28 mouse cellular contexts compared by ENCODE assay signal in genomic region chr1:23426447-23426846, GRCm38 (mm10). TPM values are rescaled to one million over a fixed set of nuclear protein-coding genes. Genes with fewer than 3 reads are reported as not detected.
A peak's percentile ranks its signal among the peaks of the same experiment; 100 is the strongest.
DNase-seq lines count a peak whose midpoint lies in the region; ATAC-seq and TF ChIP-seq lines count a peak whose summit lies in the region.
"Had no signal": no experiment of that assay in that cellular context is flagged by ENCODE, and none has a peak within 500 bp of the region (broad histone marks: within the 10 kb centered on the region; RNA-seq: fewer than 3 reads in every experiment).

No protein-coding gene starts in this region.

- H3K9me3 ChIP-seq in stomach, embryonic 15.5 days = no peaks in the 10 kb centered on the region
- H3K9me3 ChIP-seq in stomach, postnatal 0 days (ENCODE audit: control insufficient read depth, low read length) = no peaks in the 10 kb centered on the region
- H3K9me3 ChIP-seq in liver, embryonic 16.5 days (replicated peaks; ENCODE audit: control insufficient read depth, low read length) = no peaks in the 10 kb centered on the region
- no peaks in the 10 kb centered on the region for H3K9me3 ChIP-seq in kidney, embryonic 16.5 days (ENCODE audit: low read length)
- H3K9me3 ChIP-seq: forebrain, embryonic 15.5 days; kidney, embryonic 15.5 days; limb, embryonic 10.5 days had no signal

- H3K4me3 ChIP-seq in stomach, embryonic 15.5 days (replicated peaks) = no peak overlapping the region
- H3K4me3 ChIP-seq in stomach, postnatal 0 days (ENCODE audit: low read depth, low read length) = no peak overlapping the region
- H3K4me3 ChIP-seq in liver, embryonic 16.5 days (ENCODE audit: low read depth, low read length) = no peak overlapping the region
- H3K4me3 ChIP-seq in kidney, embryonic 16.5 days (ENCODE audit: low read length) = no peak overlapping the region
- H3K4me3 ChIP-seq: forebrain, embryonic 15.5 days; heart, embryonic 12.5 days; hindbrain, embryonic 10.5 days; kidney, embryonic 15.5 days; left cerebral cortex, adult 2 months; limb, embryonic 10.5 days; megakaryocyte, embryonic 14.5 days; neural tube, embryonic 12.5 days had no signal

- no peaks in the 10 kb centered on the region for H3K4me1 ChIP-seq in stomach, embryonic 15.5 days
- H3K4me1 ChIP-seq in stomach, postnatal 0 days (replicated peaks; ENCODE audit: control insufficient read depth, insufficient read depth) = no peaks in the 10 kb centered on the region
- peaks cover 13% of the 10 kb centered on the region for H3K4me1 ChIP-seq in liver, embryonic 16.5 days (ENCODE audit: control insufficient read depth, low read depth, low read length)
- H3K4me1 ChIP-seq in kidney, embryonic 16.5 days (ENCODE audit: insufficient read depth, low read length) = no peaks in the 10 kb centered on the region
- H3K4me1 ChIP-seq: forebrain, embryonic 15.5 days; heart, embryonic 12.5 days; hindbrain, embryonic 10.5 days; kidney, embryonic 15.5 days; limb, embryonic 10.5 days; megakaryocyte, embryonic 14.5 days; neural tube, embryonic 12.5 days had no signal

- 88% methylated on average over 2 of the region's 2 CpGs for WGBS in stomach, embryonic 15.5 days
- 65% methylated on average over 2 of the region's 2 CpGs for WGBS in stomach, postnatal 0 days
- WGBS in liver, embryonic 16.5 days (ENCODE audit: insufficient replicate concordance) = 18% methylated on average over 2 of the region's 2 CpGs
- 80% methylated on average over 2 of the region's 2 CpGs for WGBS in kidney, embryonic 16.5 days

- no peak overlapping the region for H3K9ac ChIP-seq in stomach, embryonic 15.5 days
- H3K9ac ChIP-seq in stomach, postnatal 0 days (ENCODE audit: low read length) = no peak overlapping the region
- H3K9ac ChIP-seq in liver, embryonic 16.5 days (ENCODE audit: low read depth, low read length) = no peak overlapping the region
- H3K9ac ChIP-seq in kidney, embryonic 16.5 days (replicated peaks; ENCODE audit: low read length) = no peak overlapping the region
- H3K9ac ChIP-seq: forebrain, embryonic 15.5 days; heart, embryonic 12.5 days; kidney, embryonic 15.5 days; neural tube, embryonic 12.5 days had no signal

- no peak overlapping the region for H3K4me2 ChIP-seq in stomach, embryonic 15.5 days
- H3K4me2 ChIP-seq in stomach, postnatal 0 days (replicated peaks; ENCODE audit: low read depth) = no peak overlapping the region
- no peak overlapping the region for H3K4me2 ChIP-seq in liver, embryonic 16.5 days (ENCODE audit: low read depth, low read length)
- H3K4me2 ChIP-seq in kidney, embryonic 16.5 days (replicated peaks; ENCODE audit: low read depth, low read length) = no peak overlapping the region
- H3K4me2 ChIP-seq: forebrain, embryonic 15.5 days; heart, embryonic 12.5 days; kidney, embryonic 15.5 days; neural tube, embryonic 12.5 days had no signal

- TF ChIP-seq CTCF in stomach, postnatal 0 days (IDR thresholded peaks at IDR 0.05; ENCODE audit: low read depth) = no peak

- no peak overlapping the region for H3K27ac ChIP-seq in stomach, embryonic 15.5 days
- no peak overlapping the region for H3K27ac ChIP-seq in stomach, postnatal 0 days (replicated peaks)
- H3K27ac ChIP-seq in liver, embryonic 16.5 days (ENCODE audit: low read length) = peak overlapping the region; percentile 29; the same call in 1 of the 2 replicates
- no peak overlapping the region for H3K27ac ChIP-seq in kidney, embryonic 16.5 days (ENCODE audit: low read length)
- H3K27ac ChIP-seq: forebrain, embryonic 15.5 days; hindbrain, embryonic 10.5 days; hindbrain, postnatal 0 days; kidney, embryonic 15.5 days; left cerebral cortex, adult 2 months; limb, embryonic 10.5 days; neural tube, embryonic 12.5 days had no signal

- peak; percentile 79 for ATAC-seq in stomach, embryonic 15.5 days (ENCODE audit: insufficient read depth, low FRiP score, low read depth)
- no peak for ATAC-seq in stomach, postnatal 0 days (ENCODE audit: low FRiP score, low TSS enrichment)
- peak; percentile 93 for ATAC-seq in liver, embryonic 16.5 days (ENCODE audit: low read depth)
- ATAC-seq in kidney, embryonic 16.5 days (ENCODE audit: low FRiP score, low TSS enrichment) = no peak
- ATAC-seq: forebrain, embryonic 15.5 days; hindbrain, postnatal 0 days; lung, postnatal 0 days had no signal

- H3K36me3 ChIP-seq in stomach, embryonic 15.5 days = no peaks in the 10 kb centered on the region
- H3K36me3 ChIP-seq in stomach, postnatal 0 days (ENCODE audit: control insufficient read depth, insufficient read depth, low read length) = no peaks in the 10 kb centered on the region
- no peaks in the 10 kb centered on the region for H3K36me3 ChIP-seq in liver, embryonic 16.5 days (ENCODE audit: control insufficient read depth, insufficient read depth)
- H3K36me3 ChIP-seq in kidney, embryonic 16.5 days (ENCODE audit: insufficient read depth, low read length) = no peaks in the 10 kb centered on the region
- H3K36me3 ChIP-seq: forebrain, embryonic 15.5 days; heart, embryonic 12.5 days; hindbrain, embryonic 10.5 days; kidney, embryonic 15.5 days; limb, embryonic 10.5 days; neural tube, embryonic 12.5 days had no signal

- H3K27me3 ChIP-seq in stomach, embryonic 15.5 days (replicated peaks) = no peaks in the 10 kb centered on the region
- no peaks in the 10 kb centered on the region for H3K27me3 ChIP-seq in stomach, postnatal 0 days (ENCODE audit: control insufficient read depth, insufficient read depth, low read length)
- H3K27me3 ChIP-seq in liver, embryonic 16.5 days (ENCODE audit: control insufficient read depth, insufficient read depth, low read depth, low read length) = no peaks in the 10 kb centered on the region
- H3K27me3 ChIP-seq in kidney, embryonic 16.5 days (ENCODE audit: insufficient read depth, low read length) = no peaks in the 10 kb centered on the region
- H3K27me3 ChIP-seq: forebrain, embryonic 15.5 days; heart, embryonic 12.5 days; kidney, embryonic 15.5 days; neural tube, embryonic 12.5 days had no signal

- TF ChIP-seq EP300 in stomach, postnatal 0 days (optimal IDR thresholded peaks at IDR 0.05) = no peak

- DNase-seq in stomach, postnatal 0 days (ENCODE audit: low spot score) = no peak
- peak; percentile 75 for DNase-seq in liver
- DNase-seq in urinary bladder, adult 18-20 months (ENCODE audit: low spot score in 2 of 2) = no peak
- DNase-seq in cerebellum, adult 9-11 months = no peak
- DNase-seq in thymus, postnatal 36 days = no peak
- DNase-seq: adrenal gland, adult 2 months; cerebellum, adult 18-20 months; cerebellum, postnatal 36 days; heart, postnatal 10 days; kidney, adult 11 months; layer of hippocampus, adult 9-11 months; midbrain, embryonic 14.5 days; retina, postnatal 1 day; right cerebral cortex, postnatal 4 days; thymus, postnatal 25 days had no signal

RNA-seq across cellular contexts. Expression of gene Ogfrl1, which starts 28.9 kb away (rescaled TPM):
- polyA plus RNA-seq in stomach, embryonic 15.5 days (2015; fragmentation: Nextera tagmentation; extraction: Ambion mirVana) = 8.2 and 9.2 TPM in 2 replicates
- polyA plus RNA-seq in stomach, postnatal 0 days (2015; fragmentation: Nextera tagmentation; extraction: Ambion mirVana) = 4.4 and 6.2 TPM in 2 replicates
- 6.8 and 7.3 TPM in 2 replicates for polyA plus RNA-seq in liver, embryonic 16.5 days (2015; fragmentation: Nextera tagmentation; extraction: Ambion mirVana)
- polyA plus RNA-seq in kidney, embryonic 16.5 days (2015; fragmentation: Nextera tagmentation; extraction: Ambion mirVana) = 6.9 and 7.9 TPM in 2 replicates

Comparison
In these comparisons a context has a peak if more than half of its experiments do, and no peak if none do; other contexts are left out.
1. ATAC-seq: peak in stomach, embryonic 15.5 days (single experiment) and liver, embryonic 16.5 days (single experiment); none in stomach, postnatal 0 days (single experiment) and kidney, embryonic 16.5 days (single experiment).